Mouse (Mus musculus) neural tube, embryonic 12.5 days (tissue): ENCODE measurements around the gene Acot9. TPM values are rescaled to one million over a fixed set of nuclear protein-coding genes. Genes with fewer than 3 reads are reported as not detected.

Experiments used
- ATAC-seq: fragments of 200-750 bp; cut with Nextera tagmentation; 2 replicates; pipeline ENCODE4 v1.8.0; 2017; ENCODE audit warnings: low read depth, mild to moderate bottlenecking, moderate TSS enrichment, moderate library complexity; ENCODE audit not compliant: low FRiP score
- H3K27ac ChIP-seq: fragments of 300-500 bp; sonication (generic); 2 replicates; pipeline ENCODE4 v1.5.1; 2016
- H3K27me3 ChIP-seq: fragments of 300-500 bp; sonication (generic); replicated peaks from 2 replicates; pipeline ENCODE4 v1.6.1; 2016; ENCODE audit warnings: mild to moderate bottlenecking
- H3K36me3 ChIP-seq: fragments of 300-500 bp; sonication (generic); 2 replicates; pipeline ENCODE4 v1.6.1; 2016; ENCODE audit warnings: mild to moderate bottlenecking
- H3K4me1 ChIP-seq: fragments of 300-500 bp; sonication (generic); 2 replicates; pipeline ENCODE4 v1.6.1; 2016
- H3K4me2 ChIP-seq: fragments of 300-500 bp; sonication (generic); replicated peaks from 2 replicates; pipeline ENCODE4 v1.6.1; 2016; ENCODE audit warnings: mild to moderate bottlenecking
- H3K4me3 ChIP-seq: fragments of 300-500 bp; sonication (generic); 2 replicates; pipeline ENCODE4 v1.5.1; 2016
- H3K9ac ChIP-seq: fragments of 300-500 bp; sonication (generic); 2 replicates; pipeline ENCODE4 v1.6.1; 2016; ENCODE audit warnings: mild to moderate bottlenecking
- H3K9me3 ChIP-seq: fragments of 300-500 bp; sonication (generic); 2 replicates; pipeline ENCODE4 v1.6.1; 2016; ENCODE audit warnings: mild to moderate bottlenecking
- WGBS: fragments of 180-500 bp; shearing (Covaris S2); methylation state at CpG from one replicate; pipeline ENCODE4 v1.1.7; 2016; 5-methylcytosine and 5-hydroxymethylcytosine counted together
- polyA plus RNA-seq: library from polyadenylated mRNA; unstranded; fragments of >200 nt; fragmentation: Nextera tagmentation; extraction: Ambion mirVana; gene quantifications from 2 replicates; pipeline ENCODE4 v1.2.1, GENCODE M21; 2016

The Acot9 gene
- 31.3 and 31.7 TPM in 2 replicates for polyA plus RNA-seq

DNA sequence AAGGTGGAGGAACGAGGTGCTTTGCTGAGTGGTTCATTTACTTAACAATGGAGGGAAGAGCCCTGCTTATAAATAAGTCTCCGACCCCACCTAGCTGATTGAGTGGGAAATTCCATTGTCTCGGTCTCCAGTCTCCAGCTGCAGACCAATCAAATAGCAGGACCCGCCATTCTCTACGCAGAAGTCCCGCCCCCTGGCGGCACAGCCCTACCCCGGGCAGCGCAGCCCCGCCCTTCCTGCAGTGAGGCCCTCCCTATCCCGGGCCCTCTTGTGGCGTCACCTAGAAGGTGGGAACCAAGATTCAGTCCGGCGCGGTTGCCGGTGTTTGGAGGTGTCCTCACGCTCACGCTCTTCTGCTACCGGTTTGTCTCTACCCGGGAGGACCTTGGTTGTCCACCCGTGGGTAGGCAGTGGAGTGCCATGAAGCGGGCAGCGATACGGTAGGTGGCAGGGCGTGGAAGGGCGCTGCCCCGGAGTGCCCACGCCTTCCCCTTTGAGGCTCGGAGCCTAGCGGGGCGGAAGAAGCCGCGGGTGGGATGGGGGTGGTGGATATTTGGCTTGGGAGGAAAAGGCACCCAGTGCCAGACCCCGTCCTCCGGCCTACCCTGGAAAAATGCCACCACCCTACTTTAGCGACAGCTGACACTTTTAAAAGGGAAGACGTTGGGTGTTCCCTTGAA is at the start of gene Acot9:
Gene Acot9, plus strand, starts transcription at position 209 of the 680 bp plus-strand sequence.
- H3K9me3 ChIP-seq, result no peaks in the 10 kb centered on the region
- H3K4me3 ChIP-seq, result peak within 1 kb of the TSS; percentile 46
- no peaks in the 10 kb centered on the region for H3K36me3 ChIP-seq
- WGBS, result 26% methylated on average over 37 of the region's 37 CpGs
- no peaks in the 10 kb centered on the region for H3K27me3 ChIP-seq
- H3K4me2 ChIP-seq, result peak within 1 kb of the TSS; percentile 57
- peak within 1 kb of the TSS; percentile 57 for H3K9ac ChIP-seq
- no peak within 1 kb of the TSS for H3K27ac ChIP-seq
- no peaks in the 10 kb centered on the region for H3K4me1 ChIP-seq
- peak; percentile 100 for ATAC-seq

DNA sequence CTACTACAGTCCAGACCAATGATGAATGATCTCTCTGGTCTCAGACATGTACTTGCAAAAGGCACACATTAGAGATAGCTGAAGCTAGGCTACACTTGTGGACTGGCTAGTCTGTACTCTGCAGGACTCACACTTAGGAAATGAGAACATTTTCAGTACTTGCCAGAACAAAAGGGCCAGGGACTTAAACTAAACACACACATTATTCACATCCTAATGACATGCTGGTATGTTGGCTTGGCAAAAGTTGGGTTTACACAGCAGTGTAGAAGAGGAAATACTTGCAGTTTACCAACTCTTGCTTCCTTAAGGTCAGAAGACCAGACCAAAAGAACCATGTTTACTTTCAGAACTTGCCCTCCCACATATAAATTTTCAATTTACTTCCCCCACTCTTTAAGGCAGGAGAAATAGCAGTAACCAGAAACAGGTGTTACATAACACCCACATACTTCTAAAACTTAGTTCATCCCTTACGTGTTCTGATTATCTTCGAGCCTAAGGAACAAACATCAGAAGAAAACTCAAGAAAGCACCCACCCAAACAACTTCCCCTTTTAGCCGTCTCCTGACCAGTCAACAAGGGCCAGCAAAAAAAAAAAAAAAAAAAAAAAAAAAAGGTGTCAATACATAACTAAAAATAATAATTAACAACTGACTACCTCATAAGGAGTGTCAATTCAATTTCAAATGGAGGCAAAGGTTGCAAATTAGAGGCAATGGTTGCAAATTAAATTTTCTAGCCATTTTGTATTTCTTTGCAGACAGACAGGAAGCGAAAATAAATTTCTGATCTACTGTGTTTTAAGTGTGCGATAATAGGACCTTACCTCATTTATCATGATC is 47.7 kb upstream of the Acot9 start:
- Histone ChIP-seq H3K9me3 (no peaks in the 10 kb centered on the region), H3K4me1 (no peaks in the 10 kb centered on the region), H3K4me3 (no peak overlapping the region), H3K27me3 (no peaks in the 10 kb centered on the region), H3K27ac (no peak overlapping the region), H3K9ac (no peak overlapping the region), H3K36me3 (no peaks in the 10 kb centered on the region), H3K4me2 (no peak overlapping the region)
- 94% methylated on average over 5 of the region's 5 CpGs for WGBS
- no peak for ATAC-seq

GRCm38 (mm10) chrX:155215501-155216248 is 46.6 kb upstream of the Acot9 start:
- H3K27me3 ChIP-seq, result no peaks in the 10 kb centered on the region
- WGBS, result 24% methylated on average over 24 of the region's 24 CpGs
- H3K4me3 ChIP-seq, result peak overlapping the region; percentile 44
- H3K4me2 ChIP-seq, result peak overlapping the region; percentile 55
- no peaks in the 10 kb centered on the region for H3K4me1 ChIP-seq
- no peaks in the 10 kb centered on the region for H3K9me3 ChIP-seq
- H3K9ac ChIP-seq, result peak overlapping the region; percentile 44; the same call in 1 of the 2 replicates
- H3K36me3 ChIP-seq, result no peaks in the 10 kb centered on the region
- ATAC-seq, result peak; percentile 82
- no peak overlapping the region for H3K27ac ChIP-seq

- H3K9ac ChIP-seq, result peak within 1 kb of the TSS; percentile 44; the same call in 1 of the 2 replicates
- WGBS, result 16% methylated on average over 26 of the region's 26 CpGs
- ATAC-seq, result peak; percentile 98
These were observed 46.0 kb upstream of the Acot9 start, which contains the start of gene Sat1 for GRCm38 (mm10) chrX:155216271-155216670. TSS of gene Sat1 (minus strand) at chrX:155216449.

DNA sequence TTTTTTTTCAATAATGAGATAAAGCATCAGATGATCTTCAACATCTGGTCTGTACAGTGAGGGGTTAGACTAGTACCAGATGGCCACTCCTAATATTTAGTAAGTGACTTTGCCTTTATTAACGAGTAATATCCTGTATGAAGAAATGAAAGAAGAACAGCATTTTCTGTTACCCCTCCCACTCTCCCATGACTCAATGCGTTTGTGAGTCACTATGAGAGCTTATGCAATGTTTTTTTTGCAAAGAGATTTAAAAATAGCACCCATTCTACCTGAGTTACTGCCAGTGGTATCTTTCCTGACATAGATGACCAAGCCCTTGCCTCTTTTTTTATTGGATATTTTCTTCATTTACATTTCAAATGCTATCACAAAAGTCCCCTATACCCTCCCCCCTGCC is 44.0 kb upstream of the Acot9 start:
- ATAC-seq, result no peak
- Histone ChIP-seq H3K4me3 (no peak overlapping the region), H3K9ac (no peak overlapping the region), H3K4me1 (no peaks in the 10 kb centered on the region), H3K9me3 (no peaks in the 10 kb centered on the region), H3K4me2 (no peak overlapping the region), H3K27ac (no peak overlapping the region), H3K36me3 (no peaks in the 10 kb centered on the region), H3K27me3 (no peaks in the 10 kb centered on the region)
- WGBS, result 68% methylated on average over 2 of the region's 2 CpGs

More at GRCm38 (mm10) chrX:155216271-155216670, 46.0 kb upstream of the Acot9 start, which contains the start of gene Sat1:
- H3K9me3 ChIP-seq, result no peaks in the 10 kb centered on the region
- no peaks in the 10 kb centered on the region for H3K27me3 ChIP-seq
- no peaks in the 10 kb centered on the region for H3K36me3 ChIP-seq
- no peaks in the 10 kb centered on the region for H3K4me1 ChIP-seq
- H3K4me2 ChIP-seq, result peak within 1 kb of the TSS; percentile 55
- H3K27ac ChIP-seq, result no peak within 1 kb of the TSS
- peak within 1 kb of the TSS; percentile 44 for H3K4me3 ChIP-seq

DNA sequence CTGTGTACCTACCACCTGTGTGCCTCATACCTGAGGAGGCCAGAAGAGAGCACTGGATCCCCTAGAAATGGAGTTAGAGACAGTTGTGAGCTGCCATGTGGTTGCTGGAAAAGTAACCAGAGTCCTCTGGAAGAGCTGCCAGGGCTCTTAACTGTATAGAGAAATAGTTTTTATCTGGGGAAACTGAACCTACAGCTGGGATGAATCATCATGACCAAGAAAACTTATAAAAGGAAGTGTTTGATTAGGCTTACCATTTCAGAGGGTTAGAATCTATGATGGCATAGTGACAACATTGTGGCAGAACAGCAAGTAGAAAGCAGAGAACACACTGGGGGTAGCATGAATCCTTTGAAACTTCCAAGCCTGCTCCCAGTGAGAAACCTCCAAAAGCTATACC is 5.4 kb upstream of the Acot9 start:
- Histone ChIP-seq H3K36me3 (no peaks in the 10 kb centered on the region), H3K4me3 (no peak overlapping the region), H3K9ac (no peak overlapping the region), H3K4me2 (no peak overlapping the region), H3K27ac (no peak overlapping the region), H3K4me1 (no peaks in the 10 kb centered on the region), H3K9me3 (no peaks in the 10 kb centered on the region), H3K27me3 (no peaks in the 10 kb centered on the region)
- no peak for ATAC-seq

DNA sequence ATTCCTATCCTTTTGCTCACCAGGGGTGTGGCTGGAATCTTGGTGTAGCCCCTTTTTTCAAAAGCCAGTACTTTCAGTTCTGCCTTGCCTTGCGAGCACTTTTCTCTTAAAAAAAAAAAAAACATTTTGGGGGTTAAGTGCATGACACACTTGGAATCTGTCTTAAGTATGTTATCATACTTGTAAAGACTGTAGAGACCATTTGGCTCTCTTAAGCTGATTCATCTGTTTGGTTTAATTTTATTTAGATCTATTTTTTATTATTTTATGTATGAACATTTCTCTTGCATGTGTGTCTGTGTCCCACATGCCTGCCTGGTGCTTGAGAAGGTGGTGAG is 641 bp downstream of the Acot9 start:
- H3K27me3 ChIP-seq, result no peaks in the 10 kb centered on the region
- no peaks in the 10 kb centered on the region for H3K9me3 ChIP-seq
- no peak overlapping the region for H3K27ac ChIP-seq
- H3K4me1 ChIP-seq, result no peaks in the 10 kb centered on the region
- peak overlapping the region; percentile 57 for H3K4me2 ChIP-seq
- no peaks in the 10 kb centered on the region for H3K36me3 ChIP-seq
- H3K4me3 ChIP-seq, result peak overlapping the region; percentile 46
- no peak for ATAC-seq
- 52% methylated on average over 1 of the region's 1 CpGs for WGBS
- H3K9ac ChIP-seq, result no peak overlapping the region

- WGBS, result 81% methylated on average over 4 of the region's 4 CpGs
- H3K27ac ChIP-seq, result no peak overlapping the region
- H3K4me2 ChIP-seq, result no peak overlapping the region
- no peaks in the 10 kb centered on the region for H3K27me3 ChIP-seq
- no peak overlapping the region for H3K4me3 ChIP-seq
- no peaks in the 10 kb centered on the region for H3K9me3 ChIP-seq
- ATAC-seq, result no peak
- no peaks in the 10 kb centered on the region for H3K4me1 ChIP-seq
- no peak overlapping the region for H3K9ac ChIP-seq
- H3K36me3 ChIP-seq, result no peaks in the 10 kb centered on the region
These were observed 16.2 kb downstream of the Acot9 start for GRCm38 (mm10) chrX:155278483-155278882.

- whole genome bisulfite sequencing, result 44% methylated on average over 1 of the region's 1 CpGs
These were observed 18.3 kb downstream of the Acot9 start for GRCm38 (mm10) chrX:155280427-155281044.

GRCm38 (mm10) chrX:155306390-155306789 is 44.1 kb downstream of the Acot9 start:
- Histone ChIP-seq H3K27me3 (no peaks in the 10 kb centered on the region), H3K9me3 (no peaks in the 10 kb centered on the region), H3K27ac (no peak overlapping the region), H3K4me1 (no peaks in the 10 kb centered on the region), H3K4me3 (no peak overlapping the region), H3K9ac (no peak overlapping the region), H3K36me3 (no peaks in the 10 kb centered on the region), H3K4me2 (no peak overlapping the region)
- ATAC-seq, result no peak
- 95% methylated on average over 2 of the region's 2 CpGs for WGBS

More at GRCm38 (mm10) chrX:155280427-155281044, 18.3 kb downstream of the Acot9 start:
- Histone ChIP-seq H3K4me3 (no peak overlapping the region), H3K27me3 (no peaks in the 10 kb centered on the region), H3K4me2 (no peak overlapping the region), H3K27ac (no peak overlapping the region), H3K36me3 (no peaks in the 10 kb centered on the region), H3K4me1 (no peaks in the 10 kb centered on the region), H3K9me3 (no peaks in the 10 kb centered on the region), H3K9ac (no peak overlapping the region)
- ATAC-seq, result no peak

GRCm38 (mm10) chrX:155318005-155318404 is 55.8 kb downstream of the Acot9 start:
- Histone ChIP-seq H3K9ac (no peak overlapping the region), H3K4me2 (no peak overlapping the region), H3K4me3 (no peak overlapping the region), H3K9me3 (no peaks in the 10 kb centered on the region), H3K36me3 (no peaks in the 10 kb centered on the region), H3K4me1 (no peaks in the 10 kb centered on the region), H3K27me3 (no peaks in the 10 kb centered on the region), H3K27ac (no peak overlapping the region)
- no peak for ATAC-seq
- 39% methylated on average over 4 of the region's 4 CpGs for WGBS

DNA sequence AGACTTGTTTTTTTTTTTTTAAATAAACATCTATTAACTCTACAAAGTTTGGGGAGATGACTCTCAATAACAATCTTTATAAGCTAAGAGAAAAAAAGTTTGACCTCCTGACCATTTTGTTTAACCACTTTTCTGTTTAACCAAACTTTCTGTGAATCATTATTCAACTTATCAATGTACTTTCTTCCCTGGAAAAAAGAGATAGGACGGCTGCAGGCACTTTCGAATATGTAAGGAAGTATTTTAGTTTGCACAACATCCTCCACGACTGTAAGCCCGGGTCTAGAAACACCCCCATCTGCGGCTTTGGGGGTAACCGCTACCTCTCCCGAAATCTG is 75.3 kb downstream of the Acot9 start:
- 26% methylated on average over 7 of the region's 7 CpGs for WGBS
- H3K4me3 ChIP-seq, result peak overlapping the region; percentile 52
- H3K4me1 ChIP-seq, result no peaks in the 10 kb centered on the region
- peak overlapping the region; percentile 58 for H3K9ac ChIP-seq
- ATAC-seq, result no peak
- peak overlapping the region; percentile 59 for H3K4me2 ChIP-seq
- H3K27ac ChIP-seq, result no peak overlapping the region
- no peaks in the 10 kb centered on the region for H3K27me3 ChIP-seq
- H3K36me3 ChIP-seq, result no peaks in the 10 kb centered on the region
- no peaks in the 10 kb centered on the region for H3K9me3 ChIP-seq
